Mouse (Mus musculus) hindbrain, embryonic 14.5 days (tissue): ENCODE measurements around the gene Gm6525. TPM values are rescaled to one million over a fixed set of nuclear protein-coding genes. Genes with fewer than 3 reads are reported as not detected.

ENCODE experiments used
- ATAC-seq: fragments of 200-750 bp; cut with Nextera tagmentation; 2 replicates; pipeline ENCODE4 v1.8.0; 2017; ENCODE audit warnings: moderate number of reproducible peaks, mild to moderate bottlenecking, moderate TSS enrichment, moderate library complexity; ENCODE audit not compliant: low FRiP score
- DNase-seq: peaks from one replicate; pipeline ENCODE4 v3.0.0-alpha.2; 2015; ENCODE audit warnings: low spot score
- H3K27ac ChIP-seq: fragments of 300-500 bp; sonication (generic); 2 replicates; pipeline ENCODE4 v1.5.1; 2014; ENCODE audit warnings: mild to moderate bottlenecking, moderate library complexity
- H3K27me3 ChIP-seq: fragments of 300-500 bp; sonication (generic); 2 replicates; pipeline ENCODE4 v1.6.1; 2014; ENCODE audit warnings: mild to moderate bottlenecking, low read length, mixed read lengths; ENCODE audit not compliant: control insufficient read depth, insufficient read depth
- H3K36me3 ChIP-seq: fragments of 300-500 bp; sonication (generic); replicated peaks from 2 replicates; pipeline ENCODE4 v1.6.1; 2014; ENCODE audit not compliant: control insufficient read depth, insufficient read depth
- H3K4me1 ChIP-seq: fragments of 300-500 bp; sonication (generic); replicated peaks from 2 replicates; pipeline ENCODE4 v1.6.1; 2014; ENCODE audit warnings: antibody characterized with exemption, low read length, mixed read lengths; ENCODE audit not compliant: control insufficient read depth, insufficient read depth
- H3K4me2 ChIP-seq: fragments of 300-500 bp; sonication (generic); replicated peaks from 2 replicates; pipeline ENCODE4 v1.6.1; 2014; ENCODE audit warnings: mild to moderate bottlenecking, moderate library complexity
- H3K4me3 ChIP-seq: fragments of 300-500 bp; sonication (generic); replicated peaks from 2 replicates; pipeline ENCODE4 v1.5.1; 2014; ENCODE audit warnings: mild to moderate bottlenecking, low read length
- H3K9ac ChIP-seq: fragments of 300-500 bp; sonication (generic); 2 replicates; pipeline ENCODE4 v1.6.1; 2014
- H3K9me3 ChIP-seq: fragments of 300-500 bp; sonication (generic); 2 replicates; pipeline ENCODE4 v1.6.1; 2016; ENCODE audit warnings: low read length; ENCODE audit not compliant: control insufficient read depth
- whole genome bisulfite sequencing: fragments of 180-500 bp; shearing (Covaris S2); extraction: QIAGEN DNeasy Blood & Tissue Kit; methylation state at CpG from one replicate; pipeline ENCODE4 v1.1.7; 2014; 5-methylcytosine and 5-hydroxymethylcytosine counted together
- polyA plus RNA-seq: library from polyadenylated mRNA; unstranded; fragments of >200 nt; fragmentation: Nextera tagmentation; extraction: Ambion mirVana; gene quantifications from 2 replicates; pipeline ENCODE4 v1.2.1, GENCODE M21; 2014

Gm6525 gene
- polyA plus RNA-seq, 1 experiment from 2014 or later, result 2.7 TPM

DNA sequence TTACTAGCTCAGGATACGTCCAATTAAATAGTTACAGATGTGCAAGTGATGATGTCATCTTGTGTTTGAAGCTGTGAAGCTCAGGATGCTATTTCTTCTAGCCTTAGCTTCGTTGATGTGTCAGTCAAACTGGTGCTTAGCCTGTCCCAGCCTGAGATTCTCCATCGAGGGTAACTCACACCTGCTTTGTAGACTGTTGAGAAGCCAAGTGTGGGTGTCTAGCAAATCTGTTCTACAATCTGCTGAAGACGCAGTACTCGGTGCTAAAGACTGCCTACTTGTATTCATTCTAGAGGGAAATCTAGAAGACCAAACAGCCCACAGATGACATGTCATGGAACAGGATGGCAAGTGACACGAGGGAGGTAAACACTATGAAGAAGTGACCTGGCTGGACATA lies 31.7 kb downstream of the Gm6525 start:
- Histone ChIP-seq H3K4me1 (peaks cover 13% of the 10 kb centered on the region), H3K9ac (no peak overlapping the region), H3K4me3 (no peak overlapping the region), H3K36me3 (peaks cover 70% of the 10 kb centered on the region), H3K27me3 (no peaks in the 10 kb centered on the region), H3K27ac (no peak overlapping the region), H3K4me2 (no peak overlapping the region), H3K9me3 (no peaks in the 10 kb centered on the region)
- ATAC-seq (no peak), DNase-seq (no peak)
- WGBS, result 91% methylated on average over 6 of the region's 6 CpGs

DNA sequence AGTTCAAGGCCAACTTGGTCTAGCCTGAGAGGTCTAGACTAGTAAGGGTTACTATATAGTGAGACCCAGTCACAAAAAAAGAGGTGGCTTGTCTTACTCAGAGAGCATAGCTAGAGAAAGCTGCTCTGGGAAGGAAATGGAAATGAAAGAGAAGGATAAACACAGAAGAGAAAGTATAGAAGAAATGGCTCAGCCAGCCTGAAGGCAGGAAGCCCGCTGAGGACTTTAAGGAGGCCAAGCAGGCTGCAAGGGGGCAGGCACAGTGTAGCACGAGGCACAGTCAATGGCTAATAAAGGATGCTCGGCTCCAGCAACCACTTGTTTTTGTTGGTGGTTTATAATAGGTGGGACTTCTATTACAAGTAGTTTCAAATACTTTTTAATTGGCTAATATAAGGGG lies 32.2 kb downstream of the Gm6525 start:
- H3K36me3 ChIP-seq, result peaks cover 70% of the 10 kb centered on the region
- H3K9ac ChIP-seq, result no peak overlapping the region
- H3K4me3 ChIP-seq, result no peak overlapping the region
- H3K4me2 ChIP-seq, result no peak overlapping the region
- H3K9me3 ChIP-seq, result no peaks in the 10 kb centered on the region
- no peaks in the 10 kb centered on the region for H3K27me3 ChIP-seq
- DNase-seq (no peak), ATAC-seq (no peak)
- WGBS, result 93% methylated on average over 3 of the region's 3 CpGs
- H3K4me1 ChIP-seq, result peaks cover 8% of the 10 kb centered on the region; the same call in 1 of the 2 replicates
- H3K27ac ChIP-seq, result no peak overlapping the region

DNA sequence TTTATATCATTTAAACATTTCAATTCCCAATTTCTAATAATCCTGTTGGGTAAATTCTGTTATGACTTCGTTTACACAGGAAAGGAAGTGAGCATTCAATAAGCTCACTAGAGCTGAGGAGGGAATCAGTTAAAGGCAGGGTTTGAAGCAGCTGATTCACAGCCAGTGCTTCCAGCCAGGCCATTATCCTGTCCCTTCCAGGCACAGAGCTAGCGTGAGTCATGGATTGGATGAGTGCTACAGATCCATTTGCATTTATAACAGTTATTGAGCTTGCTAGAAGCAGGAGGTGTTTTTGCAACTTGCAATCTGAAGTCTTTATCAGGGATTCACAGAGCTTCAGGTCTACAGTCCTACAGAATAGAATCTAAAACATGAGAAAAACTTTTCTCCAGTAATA lies 33.5 kb downstream of the Gm6525 start:
- no peak overlapping the region for H3K9ac ChIP-seq
- H3K4me3 ChIP-seq, result no peak overlapping the region
- no peak overlapping the region for H3K4me2 ChIP-seq
- no peak for DNase-seq
- peaks cover under 1% of the 10 kb centered on the region for H3K4me1 ChIP-seq
- no peak for ATAC-seq
- WGBS, result 61% methylated on average over 2 of the region's 2 CpGs
- H3K9me3 ChIP-seq, result no peaks in the 10 kb centered on the region
- H3K27me3 ChIP-seq, result no peaks in the 10 kb centered on the region
- H3K36me3 ChIP-seq, result peaks cover 66% of the 10 kb centered on the region
- H3K27ac ChIP-seq, result no peak overlapping the region

DNA sequence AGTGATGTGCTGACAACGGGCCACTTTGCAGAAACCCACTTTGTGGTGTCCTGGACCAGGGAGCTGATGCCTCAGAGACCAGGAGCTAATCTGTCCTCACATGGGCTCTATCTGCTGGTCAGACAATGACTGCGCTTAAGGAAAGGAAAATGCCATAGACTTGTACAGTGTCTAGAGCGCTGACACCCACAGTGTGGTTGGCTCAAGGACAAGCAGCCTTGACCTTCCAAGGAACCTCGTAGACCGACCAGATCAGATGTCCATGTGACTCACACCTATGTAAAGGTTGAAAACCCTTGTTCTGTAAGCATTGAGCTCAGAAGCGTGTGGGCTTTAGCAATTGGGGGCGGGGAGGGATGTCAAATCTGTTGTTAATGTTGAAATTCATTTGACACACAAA lies 34.6 kb downstream of the Gm6525 start:
- H3K4me2 ChIP-seq, result no peak overlapping the region
- no peak overlapping the region for H3K4me3 ChIP-seq
- ATAC-seq (no peak), DNase-seq (no peak)
- no peaks in the 10 kb centered on the region for H3K27me3 ChIP-seq
- 95% methylated on average over 7 of the region's 7 CpGs for WGBS
- H3K9ac ChIP-seq, result no peak overlapping the region
- no peaks in the 10 kb centered on the region for H3K9me3 ChIP-seq
- H3K27ac ChIP-seq, result no peak overlapping the region
- H3K36me3 ChIP-seq, result peaks cover 57% of the 10 kb centered on the region
- H3K4me1 ChIP-seq, result peaks cover 11% of the 10 kb centered on the region

DNA sequence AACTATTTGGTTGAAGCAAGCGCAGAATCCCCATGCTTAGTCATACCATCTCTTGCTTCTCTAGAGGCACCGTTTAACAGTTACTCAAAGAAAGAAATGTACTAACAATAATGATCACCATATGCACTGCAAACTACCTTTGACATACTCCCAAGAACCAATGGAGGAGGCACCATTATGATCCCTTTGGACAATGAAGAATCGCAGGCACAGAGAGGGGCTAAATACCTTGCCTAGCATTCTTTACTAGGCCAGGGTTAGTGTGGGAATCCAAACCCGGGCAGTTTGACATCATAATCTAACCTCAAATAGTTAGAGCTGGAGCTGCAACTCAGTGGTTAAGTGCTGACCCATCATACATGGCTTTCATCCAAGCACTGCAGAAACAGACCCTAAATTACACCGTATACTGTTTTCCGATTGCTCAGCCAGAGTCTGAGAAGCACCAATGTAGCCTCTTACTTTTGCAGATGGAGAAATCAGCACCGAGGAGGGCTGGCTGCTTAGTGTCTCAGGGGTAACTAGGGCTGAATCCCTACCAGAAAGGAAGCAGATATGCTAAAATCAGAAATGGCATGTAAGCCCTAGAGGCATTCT lies 35.1 kb downstream of the Gm6525 start:
- no peak for DNase-seq
- H3K4me1 ChIP-seq, result peaks cover 15% of the 10 kb centered on the region
- H3K27ac ChIP-seq, result 0 out of 2 replicates have a peak overlapping the region, but pooled peaks have one; percentile 6
- no peak overlapping the region for H3K9ac ChIP-seq
- H3K36me3 ChIP-seq, result peaks cover 57% of the 10 kb centered on the region
- H3K27me3 ChIP-seq, result no peaks in the 10 kb centered on the region
- WGBS, result 87% methylated on average over 7 of the region's 7 CpGs
- no peak overlapping the region for H3K4me3 ChIP-seq
- no peaks in the 10 kb centered on the region for H3K9me3 ChIP-seq
- ATAC-seq, result no peak
- no peak overlapping the region for H3K4me2 ChIP-seq

DNA sequence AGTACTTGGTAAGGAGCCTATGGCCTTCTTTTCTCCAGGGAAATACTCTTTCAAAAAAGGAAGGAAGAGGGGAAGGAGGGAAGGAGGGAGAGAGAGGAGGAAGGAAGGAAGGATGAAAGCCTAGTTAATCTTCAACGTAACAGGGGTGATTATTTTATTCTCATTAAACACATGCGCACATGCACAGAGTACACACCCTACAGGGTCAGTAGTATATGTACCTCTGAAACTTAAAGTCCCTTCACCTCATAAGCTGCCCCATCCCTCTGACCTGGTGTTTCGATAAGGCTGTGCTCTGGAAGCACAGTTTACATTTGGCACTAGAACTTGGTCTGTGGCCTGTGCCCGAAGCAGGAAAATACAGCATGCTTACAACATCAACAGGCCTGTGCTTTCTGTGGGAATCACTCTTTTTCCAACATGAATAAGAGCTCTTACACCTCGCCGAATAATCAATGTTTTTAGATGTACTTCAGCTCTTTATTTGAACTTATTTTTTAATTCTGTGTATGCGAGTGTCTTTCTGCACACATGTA lies 37.5 kb downstream of the Gm6525 start:
- 92% methylated on average over 7 of the region's 7 CpGs for WGBS
- 0 out of 2 replicates have a peak overlapping the region, but pooled peaks have one; percentile 11 for H3K9ac ChIP-seq
- no peaks in the 10 kb centered on the region for H3K27me3 ChIP-seq
- no peak overlapping the region for H3K4me3 ChIP-seq
- H3K4me2 ChIP-seq, result no peak overlapping the region
- peaks cover 37% of the 10 kb centered on the region for H3K36me3 ChIP-seq
- H3K27ac ChIP-seq, result no peak overlapping the region
- no peak for DNase-seq
- H3K9me3 ChIP-seq, result no peaks in the 10 kb centered on the region
- peaks cover 39% of the 10 kb centered on the region for H3K4me1 ChIP-seq
- no peak for ATAC-seq

DNA sequence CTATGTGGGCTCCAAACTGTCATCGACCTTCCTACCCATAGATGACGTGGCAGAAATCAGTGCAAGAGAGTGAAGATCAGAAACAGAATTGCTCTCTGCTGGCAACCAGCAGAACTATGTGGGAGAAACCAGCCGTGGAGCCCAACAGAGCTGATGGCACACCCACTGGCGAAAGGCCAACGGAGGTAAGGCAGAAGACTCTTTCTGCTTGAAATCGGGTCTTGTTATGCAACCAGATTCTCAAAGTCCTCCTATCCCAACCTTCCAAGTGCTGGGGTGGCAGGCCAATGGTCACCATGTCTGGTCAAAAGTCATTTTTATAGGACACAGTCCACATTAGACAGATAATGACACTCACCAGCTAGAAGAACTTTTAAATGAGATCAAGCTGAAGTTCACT lies 40.6 kb downstream of the Gm6525 start:
- no peak for ATAC-seq
- peak overlapping the region; percentile 58 for H3K4me2 ChIP-seq
- H3K9ac ChIP-seq, result no peak overlapping the region
- H3K27me3 ChIP-seq, result no peaks in the 10 kb centered on the region
- H3K36me3 ChIP-seq, result peaks cover 7% of the 10 kb centered on the region; the same call in 1 of the 2 replicates
- DNase-seq, result no peak
- WGBS, result 77% methylated on average over 6 of the region's 6 CpGs
- H3K9me3 ChIP-seq, result no peaks in the 10 kb centered on the region
- 0 out of 2 replicates have a peak overlapping the region, but pooled peaks have one; percentile 33 for H3K27ac ChIP-seq
- peaks cover 68% of the 10 kb centered on the region for H3K4me1 ChIP-seq
- no peak overlapping the region for H3K4me3 ChIP-seq

DNA sequence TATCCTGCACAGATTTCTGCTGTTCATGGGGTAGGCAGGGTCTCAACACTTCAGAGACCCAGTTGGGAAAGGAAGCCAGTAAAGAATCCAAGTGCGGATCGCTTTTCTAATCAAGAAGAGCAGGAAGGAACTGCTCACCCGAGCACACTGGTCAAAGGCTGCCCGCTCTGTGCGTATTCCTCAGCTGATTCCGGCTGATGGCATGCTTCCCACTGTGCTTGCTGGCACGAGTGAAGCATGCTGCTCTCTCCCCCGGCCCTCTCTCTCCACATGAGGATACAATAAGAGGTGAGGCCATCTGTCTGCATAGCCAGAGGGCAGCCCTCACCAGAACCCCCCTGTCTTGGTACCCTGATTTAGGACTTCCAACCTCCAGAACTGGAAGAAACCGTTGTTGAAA lies 41.3 kb downstream of the Gm6525 start:
- ATAC-seq, result peak; percentile 29; the same call in 1 of the 2 replicates
- peak overlapping the region; percentile 40 for H3K9ac ChIP-seq
- no peaks in the 10 kb centered on the region for H3K27me3 ChIP-seq
- H3K4me2 ChIP-seq, result peak overlapping the region; percentile 58
- H3K9me3 ChIP-seq, result no peaks in the 10 kb centered on the region
- 28% methylated on average over 9 of the region's 9 CpGs for WGBS
- H3K27ac ChIP-seq, result peak overlapping the region; percentile 33; the same call in 1 of the 2 replicates
- no peaks in the 10 kb centered on the region for H3K36me3 ChIP-seq
- 0 out of 2 replicates have a peak overlapping the region, but pooled peaks have one; percentile 3 for H3K4me3 ChIP-seq
- peaks cover 68% of the 10 kb centered on the region for H3K4me1 ChIP-seq
- DNase-seq, result no peak

DNA sequence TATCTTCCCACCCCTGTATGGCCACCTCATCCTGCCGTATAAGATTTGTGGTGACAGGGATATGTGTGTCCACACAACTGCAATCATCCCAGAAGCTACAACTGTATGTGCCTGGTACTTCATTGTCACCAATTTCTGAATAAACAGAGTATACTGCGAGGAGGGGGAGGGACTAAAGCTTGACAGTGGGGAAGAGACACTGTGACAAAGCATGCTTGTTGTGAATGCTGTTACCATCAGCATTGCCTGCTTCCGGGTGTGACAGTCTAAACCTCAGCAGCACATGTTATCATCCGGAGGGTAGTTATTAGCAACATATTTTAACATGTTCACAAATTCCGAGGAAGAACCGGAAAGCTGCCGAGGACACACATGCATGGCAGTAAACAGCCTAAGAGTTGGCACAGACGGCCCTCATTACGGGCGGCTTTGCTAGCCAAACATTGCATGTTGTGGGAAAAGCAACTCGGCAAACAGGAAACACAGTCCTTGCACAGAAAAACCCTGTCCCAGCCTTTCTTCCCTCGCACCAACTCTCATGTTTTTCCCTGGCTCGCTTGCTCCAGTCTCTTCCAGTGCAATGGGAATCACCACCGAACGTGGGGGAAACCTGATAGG lies 41.9 kb downstream of the Gm6525 start:
- DNase-seq, result no peak
- peak overlapping the region; percentile 3; the same call in 1 of the 2 replicates for H3K4me3 ChIP-seq
- no peaks in the 10 kb centered on the region for H3K27me3 ChIP-seq
- no peak for ATAC-seq
- H3K4me1 ChIP-seq, result peaks cover 68% of the 10 kb centered on the region
- peak overlapping the region; percentile 33; the same call in 1 of the 2 replicates for H3K27ac ChIP-seq
- H3K9me3 ChIP-seq, result no peaks in the 10 kb centered on the region
- no peaks in the 10 kb centered on the region for H3K36me3 ChIP-seq
- H3K9ac ChIP-seq, result peak overlapping the region; percentile 40
- 66% methylated on average over 15 of the region's 15 CpGs for WGBS
- H3K4me2 ChIP-seq, result peak overlapping the region; percentile 58
